Mouse (Mus musculus) adrenal gland, adult (tissue): ENCODE results near the gene Coa3.
"Not testable (repeated sequence)": the region's sequence is repeated elsewhere in the genome, so short reads cannot be mapped to it uniquely, and the experiment has no call there.

ENCODE experiments used
- DNase-seq, 2 experiments: peaks; one replicate each; pipeline ENCODE4 v3.0.0; 2022 to 2023; ENCODE audit warnings: low spot score in 1 of 2; ENCODE audit not compliant: inconsistent age in 2 of 2

Coa3 gene

GRCm38 (mm10) chr11:101278223-101279192 lies at the start of gene Coa3, which contains the start of gene Cntd1:
Coa3 (minus strand) TSS chr11:101279114.
Cntd1 (plus strand) TSS chr11:101279012.
- peak; percentile 84 to 95 for DNase-seq

DNA sequence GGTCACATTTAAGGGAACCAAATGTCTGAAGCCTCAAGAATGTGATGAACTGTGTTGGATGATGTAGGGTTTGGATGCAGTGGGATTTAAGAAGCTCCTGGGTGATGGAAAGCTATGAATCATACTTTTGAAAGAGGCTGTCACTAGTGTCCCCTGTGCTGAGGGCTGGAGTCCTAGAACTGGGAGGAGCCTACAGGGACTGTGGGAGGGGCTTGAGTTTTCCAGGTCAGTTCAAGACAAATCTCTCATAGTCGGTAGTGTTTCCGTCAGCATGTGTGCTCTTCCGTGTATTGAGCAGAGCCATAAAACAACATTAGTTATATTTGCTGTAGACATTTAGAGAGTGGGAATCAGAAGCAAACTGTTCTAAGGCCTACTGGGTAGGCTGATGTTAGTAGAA lies 48.4 kb upstream of the Coa3 start:
- no peak for DNase-seq

- no peak for DNase-seq
These were observed 47.2 kb upstream of the Coa3 start for GRCm38 (mm10) chr11:101326147-101326546.

DNA sequence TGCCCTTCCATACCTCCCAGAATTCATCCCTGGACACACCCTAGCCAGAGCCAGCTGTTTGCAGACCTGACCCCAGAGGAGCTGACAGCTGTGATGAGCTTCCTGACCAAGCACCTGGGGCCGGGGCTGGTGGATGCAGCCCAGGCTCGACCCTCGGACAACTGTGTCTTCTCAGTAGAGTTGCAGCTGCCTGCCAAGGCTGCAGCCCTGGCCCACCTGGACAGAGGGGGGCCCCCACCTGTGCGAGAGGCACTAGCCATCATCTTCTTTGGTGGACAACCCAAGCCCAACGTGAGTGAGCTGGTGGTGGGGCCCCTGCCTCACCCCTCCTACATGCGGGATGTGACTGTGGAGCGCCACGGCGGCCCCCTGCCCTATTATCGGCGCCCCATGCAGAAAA lies 46.3 kb upstream of the Coa3 start:
- not testable (repeated sequence) for DNase-seq

GRCm38 (mm10) chr11:101324763-101325162 lies 45.8 kb upstream of the Coa3 start, which contains the start of gene Aoc2:
Aoc2 (plus strand) TSS chr11:101325063.
- DNase-seq, result no peak

- DNase-seq, result peak; percentile 72 to 88
These were observed 44.7 kb upstream of the Coa3 start for GRCm38 (mm10) chr11:101323609-101324008.

- no peak for DNase-seq
These were observed 37.6 kb upstream of the Coa3 start for GRCm38 (mm10) chr11:101316501-101316917.

GRCm38 (mm10) chr11:101315665-101316500 lies 37.0 kb upstream of the Coa3 start, which contains the start of gene Psme3:
Psme3 (plus strand) TSS chr11:101316213.
- peak; percentile 95 to 98 for DNase-seq

DNA sequence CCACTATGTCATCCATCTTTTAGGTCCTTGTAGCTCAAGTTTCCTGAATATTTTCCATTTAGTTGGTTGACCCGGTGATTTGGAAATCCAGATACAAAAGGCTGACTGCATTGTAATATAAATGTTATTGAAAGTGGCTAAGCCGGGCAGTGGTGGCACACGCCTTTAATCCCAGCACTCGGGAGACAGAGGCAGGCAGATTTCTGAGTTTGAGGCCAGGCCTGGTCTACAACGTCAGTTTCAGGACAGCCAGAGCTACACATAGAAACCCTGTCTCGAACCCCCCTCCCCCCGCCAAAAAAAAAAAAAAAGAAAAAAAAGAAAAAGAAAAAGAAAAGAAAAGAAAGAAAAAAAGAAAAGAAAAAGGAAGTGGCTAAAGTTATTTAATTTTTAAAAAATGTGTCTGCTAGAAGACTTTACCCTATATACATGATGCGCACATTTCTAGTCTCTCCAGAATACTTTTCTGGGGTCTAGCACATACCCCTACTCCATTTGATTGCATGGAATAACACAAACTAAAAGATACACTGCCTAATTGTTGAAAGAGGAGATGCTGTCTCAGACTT lies 36.3 kb upstream of the Coa3 start:
- DNase-seq, result no peak

- no peak for DNase-seq
These were observed 35.7 kb upstream of the Coa3 start for GRCm38 (mm10) chr11:101314567-101314966.

- peak in 1 of 2 experiments; percentile 29 for DNase-seq
These were observed 33.2 kb upstream of the Coa3 start for GRCm38 (mm10) chr11:101312150-101312549.

DNA sequence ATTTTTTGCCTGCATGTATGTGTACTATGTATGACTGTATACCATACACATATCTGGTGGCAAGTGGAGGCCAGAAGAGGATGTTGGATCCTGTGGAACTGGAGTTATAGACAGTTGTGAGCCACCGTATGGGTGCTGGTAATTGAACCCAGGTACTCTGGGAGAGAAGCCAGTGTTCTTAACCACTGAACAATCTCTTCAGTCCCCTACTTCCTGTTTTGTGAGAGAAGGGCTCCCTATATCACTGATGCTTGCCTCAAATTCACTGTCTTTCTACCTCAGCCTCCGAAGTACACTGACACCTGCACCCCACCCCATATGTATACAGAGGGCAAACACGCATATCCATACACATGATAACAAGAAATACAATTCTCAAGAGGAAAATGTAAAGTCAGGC lies 32.2 kb upstream of the Coa3 start:
- DNase-seq, result no peak

- DNase-seq, result no peak
These were observed 28.8 kb upstream of the Coa3 start for GRCm38 (mm10) chr11:101307744-101308143.

GRCm38 (mm10) chr11:101302004-101302798 lies 23.3 kb upstream of the Coa3 start, which contains the start of gene Becn1:
Becn1 (minus strand) TSS chr11:101302286.
- peak; percentile 95 to 98 for DNase-seq

DNA sequence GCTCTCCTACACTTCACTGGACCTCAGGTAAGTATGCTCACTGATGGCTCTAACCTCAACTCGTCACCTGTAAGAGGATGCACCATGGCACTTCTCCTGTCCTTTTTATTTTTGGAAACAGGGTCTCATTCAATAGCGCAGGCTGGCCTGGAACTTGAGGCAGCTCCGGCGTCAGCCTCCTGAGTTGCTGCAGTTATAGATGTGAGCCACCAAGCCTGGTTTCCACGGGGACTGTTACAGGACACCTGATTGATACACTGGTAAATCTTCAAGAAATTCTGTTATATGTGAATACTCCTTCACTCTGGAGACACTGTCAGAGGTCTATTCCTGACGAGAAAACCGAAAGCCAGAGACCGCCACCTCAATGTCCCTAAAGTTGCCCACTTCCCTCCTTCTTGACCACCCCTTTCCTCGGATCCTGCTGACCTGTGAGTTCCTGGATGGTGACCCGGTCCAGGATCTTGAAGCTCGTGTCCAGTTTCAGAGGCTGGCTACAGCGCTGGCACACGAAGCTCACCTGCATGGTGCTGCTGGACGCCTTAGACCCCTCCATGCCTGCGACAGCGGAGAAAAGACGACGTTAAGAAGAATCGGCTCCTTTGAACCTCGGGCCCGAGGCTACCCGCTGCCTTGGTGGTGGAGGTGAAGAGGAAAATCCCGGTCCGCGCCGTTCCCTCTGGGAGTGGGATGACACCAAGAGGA lies 22.5 kb upstream of the Coa3 start:
- no peak for DNase-seq

GRCm38 (mm10) chr11:101300881-101301280 lies 22.0 kb upstream of the Coa3 start:
- no peak for DNase-seq

- no peak for DNase-seq
These were observed 16.3 kb upstream of the Coa3 start for GRCm38 (mm10) chr11:101295191-101295590.

DNA sequence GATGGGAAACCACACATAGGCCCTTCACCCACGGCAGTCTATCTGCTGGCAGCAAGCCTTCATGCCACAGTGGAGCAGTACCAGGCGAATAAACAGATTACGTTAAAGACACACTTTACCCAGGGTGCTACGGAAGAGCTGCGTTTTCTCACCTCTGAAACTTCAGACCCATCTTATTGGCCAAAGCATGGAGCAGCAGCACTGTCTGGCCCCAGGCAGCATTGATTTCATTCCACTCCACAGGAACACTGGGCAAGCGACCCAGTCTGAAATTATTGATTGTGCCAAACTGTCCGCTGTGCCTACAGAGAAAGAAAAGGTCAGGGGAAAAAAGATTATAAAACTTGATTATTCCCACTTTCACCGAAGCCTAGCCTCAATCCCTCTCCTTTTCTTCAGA lies 12.3 kb upstream of the Coa3 start:
- DNase-seq, result no peak

DNA sequence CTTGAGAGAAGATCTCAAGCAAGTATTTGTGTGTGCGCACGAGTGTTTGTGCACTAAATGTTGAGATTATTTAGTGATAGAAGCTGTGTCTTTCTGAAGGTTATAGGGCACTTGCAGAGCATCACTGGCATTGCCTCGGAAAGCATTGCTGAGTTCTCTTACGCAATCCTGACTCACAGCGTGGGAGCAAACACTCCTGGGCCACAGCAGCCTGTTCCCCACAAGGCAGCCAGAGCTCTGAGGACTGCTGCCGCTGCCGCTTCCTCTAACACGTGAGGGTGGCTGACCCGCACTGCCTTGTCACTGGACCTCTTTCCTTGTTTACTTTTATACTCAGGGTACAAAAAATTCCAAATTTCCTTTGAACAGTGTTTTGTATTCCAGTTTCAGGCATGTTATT lies 8.4 kb upstream of the Coa3 start:
- peak; percentile 86 for DNase-seq

GRCm38 (mm10) chr11:101283805-101284204 lies 4.9 kb upstream of the Coa3 start:
- DNase-seq, result no peak
